Mouse (Mus musculus) liver, adult 2 months (tissue): ENCODE results near the gene Nlrp9b. TPM values are rescaled to one million over a fixed set of nuclear protein-coding genes. Genes with fewer than 3 reads are reported as not detected.
"Not testable (repeated sequence)": the region's sequence is repeated elsewhere in the genome, so short reads cannot be mapped to it uniquely, and the experiment has no call there.

Experiments used
- DNase-seq: peaks from one replicate; pipeline ENCODE4 v3.0.0-alpha.2; 2011; ENCODE audit warnings: low read depth, low spot score; ENCODE audit errors: extremely low read depth
- H3K27ac ChIP-seq: fragments of 200-500 bp; replicated peaks from 2 replicates; pipeline ENCODE4 v1.5.1; 2012; ENCODE audit warnings: low read depth, mild to moderate bottlenecking, control low read depth, inconsistent platforms, low read length; ENCODE audit not compliant: insufficient read depth
- H3K27me3 ChIP-seq: fragments of 200-500 bp; 2 replicates; pipeline ENCODE4 v1.6.1; 2012; ENCODE audit warnings: mild to moderate bottlenecking, moderate library complexity, low read length, inconsistent platforms; ENCODE audit not compliant: control insufficient read depth, insufficient read depth
- H3K36me3 ChIP-seq: fragments of 200-500 bp; 2 replicates; pipeline ENCODE4 v1.6.1; 2012; ENCODE audit warnings: low read length, inconsistent platforms; ENCODE audit not compliant: control insufficient read depth, insufficient read depth
- H3K4me1 ChIP-seq: fragments of 200-500 bp; 2 replicates; pipeline ENCODE4 v1.6.1; 2011; ENCODE audit warnings: low read length; ENCODE audit not compliant: control insufficient read depth, insufficient read depth
- H3K4me3 ChIP-seq: fragments of 200-500 bp; 2 replicates; pipeline ENCODE4 v1.5.1; 2011; ENCODE audit warnings: low read depth, mild to moderate bottlenecking, control low read depth, low read length, moderate library complexity; ENCODE audit not compliant: insufficient read depth
- H3K79me2 ChIP-seq: fragments of 200-500 bp; 2 replicates; pipeline ENCODE4 v1.6.1; 2012; ENCODE audit warnings: inconsistent platforms, mild to moderate bottlenecking, low read length, moderate library complexity; ENCODE audit not compliant: control insufficient read depth, insufficient read depth
- H3K9ac ChIP-seq: fragments of 200-500 bp; 2 replicates; pipeline ENCODE4 v1.6.1; 2012; ENCODE audit warnings: low read depth, mild to moderate bottlenecking, control low read depth, inconsistent platforms, low read length
- CTCF ChIP-seq: fragments of 200-500 bp; IDR thresholded peaks from 2 replicates; pipeline ENCODE4 v1.5.1; 2011; ENCODE audit warnings: low read depth, low read length, control low read depth
- POLR2A ChIP-seq: fragments of 200-500 bp; IDR thresholded peaks from 2 replicates; pipeline ENCODE4 v1.6.1; 2011; ENCODE audit warnings: low read length, control low read depth; ENCODE audit not compliant: insufficient read depth; ENCODE audit errors: extremely low read depth
- WGBS: fragments of 180-500 bp; shearing (Covaris S2); methylation state at CpG from one replicate; pipeline ENCODE4 v1.1.7; 2018; 5-methylcytosine and 5-hydroxymethylcytosine counted together
- polyA plus RNA-seq: library from polyadenylated mRNA; depleted of rRNA; stranded (reverse); fragments of >200 nt; gene quantifications from 2 replicates; pipeline ENCODE4 v1.2.3, GENCODE M21; 2012; rRNA removed
- total RNA-seq: library from RNA; depleted of rRNA; stranded (reverse); fragments of >200 nt; gene quantifications from 2 replicates; pipeline ENCODE4 v1.2.3, GENCODE M21; 2014; rRNA removed

Gene Nlrp9b
- total and polyA plus RNA-seq, 2 experiments = not detected

DNA sequence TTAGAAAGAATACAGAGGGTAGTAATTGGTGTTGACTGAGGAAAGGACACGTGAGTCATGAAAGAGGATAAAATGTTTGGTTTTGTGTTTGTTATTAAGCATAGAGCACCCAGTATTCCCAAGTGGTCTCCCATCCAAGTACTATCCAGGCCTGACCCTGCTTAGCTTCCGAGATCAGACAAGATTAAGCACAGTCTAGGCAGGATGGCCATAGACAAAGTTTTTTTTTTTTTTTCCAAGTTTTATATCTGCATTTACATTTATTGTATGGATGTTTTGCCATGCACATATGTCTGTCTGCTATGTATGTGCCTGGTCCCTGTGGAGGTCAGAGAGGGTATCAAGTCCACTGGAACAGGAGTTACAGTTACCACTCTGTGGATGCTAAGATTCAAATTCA is 18.7 kb downstream of the Nlrp9b start:
- H3K9ac ChIP-seq = no peak overlapping the region
- whole genome bisulfite sequencing = 66% methylated on average over 2 of the region's 2 CpGs
- DNase-seq = no peak

DNA sequence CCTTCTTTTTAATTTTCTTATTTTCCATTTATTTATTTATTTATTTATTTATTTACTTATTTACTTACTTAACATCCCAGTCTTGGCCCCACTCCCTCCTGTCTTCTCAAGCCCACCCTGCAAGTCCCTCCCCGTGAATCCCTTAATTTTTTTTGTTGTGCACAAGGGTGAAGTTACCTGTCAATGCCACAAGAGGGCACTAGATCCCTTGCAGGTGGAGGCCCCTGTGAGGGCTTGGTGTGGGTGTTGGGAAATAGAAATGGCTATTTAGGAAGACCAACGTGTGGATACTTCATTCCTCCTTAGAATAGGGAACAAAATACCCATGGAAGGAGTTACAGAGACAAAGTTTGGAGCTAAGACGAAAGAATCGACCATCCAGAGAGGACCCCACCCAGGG is 72.8 kb downstream of the Nlrp9b start:
- H3K9ac ChIP-seq, H3K36me3 ChIP-seq, H3K4me3 ChIP-seq, H3K4me1 ChIP-seq, H3K27me3 ChIP-seq, H3K79me2 ChIP-seq, H3K27ac ChIP-seq, DNase-seq: not testable (repeated sequence)
- 70% methylated on average over 4 of the region's 4 CpGs for WGBS

More for the DNA sequence above, 18.7 kb downstream of the Nlrp9b start:
- no peaks in the 10 kb centered on the region for H3K79me2 ChIP-seq
- no peaks in the 10 kb centered on the region for H3K36me3 ChIP-seq
- H3K27me3 ChIP-seq = no peaks in the 10 kb centered on the region
- H3K27ac ChIP-seq = no peak overlapping the region
- TF ChIP-seq POLR2A (no peak), CTCF (no peak)
- H3K4me3 ChIP-seq = no peak overlapping the region
- H3K4me1 ChIP-seq = no peaks in the 10 kb centered on the region

DNA sequence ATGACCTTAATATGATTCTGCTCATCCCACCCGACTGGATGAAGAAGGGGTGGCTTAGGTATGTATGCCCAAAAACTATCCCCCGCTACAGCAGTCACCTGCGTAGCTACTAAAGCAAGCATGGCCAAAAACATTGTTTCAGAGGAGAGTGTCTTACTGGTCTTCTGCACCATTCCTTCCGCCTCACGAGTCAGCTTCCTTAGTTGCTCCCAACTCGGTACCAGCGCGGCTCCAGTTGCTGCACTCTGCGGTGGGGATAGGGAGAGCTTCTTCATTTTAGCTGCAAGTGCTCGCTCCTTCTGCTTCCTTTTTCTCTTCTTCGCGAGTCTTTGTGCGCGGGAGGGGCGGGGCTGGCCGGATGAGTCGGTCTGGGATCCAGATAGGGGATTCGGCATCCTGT is 86.9 kb downstream of the Nlrp9b start:
- H3K27me3 ChIP-seq, H3K27ac ChIP-seq, H3K4me3 ChIP-seq, H3K36me3 ChIP-seq, DNase-seq, H3K79me2 ChIP-seq, H3K9ac ChIP-seq, H3K4me1 ChIP-seq: not testable (repeated sequence)
- 71% methylated on average over 18 of the region's 18 CpGs for WGBS

DNA sequence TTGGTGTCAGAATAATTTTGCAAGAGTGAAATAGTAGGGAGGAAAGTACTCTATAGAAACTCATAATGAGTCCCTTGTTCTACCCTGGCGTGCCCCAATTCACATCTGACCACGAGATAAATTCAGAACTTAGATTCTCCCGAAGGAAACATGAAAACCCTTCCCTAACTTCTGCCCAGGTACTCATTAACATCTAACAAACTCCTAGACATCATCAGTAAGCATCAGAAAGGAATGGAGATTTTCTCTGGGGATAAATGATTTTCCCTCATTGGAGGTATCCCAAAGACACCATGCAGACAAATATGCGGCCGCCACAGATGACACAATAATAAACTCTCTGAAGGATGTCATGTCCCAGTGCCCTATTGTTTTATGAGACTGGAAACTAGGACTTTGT is 108.1 kb downstream of the Nlrp9b start, which contains the start of gene Vmn1r91:
Vmn1r91 (plus strand) TSS at position 301 of the 400 bp plus-strand sequence.
- H3K4me1 ChIP-seq, H3K4me3 ChIP-seq, H3K36me3 ChIP-seq, H3K27ac ChIP-seq, H3K9ac ChIP-seq, DNase-seq, H3K27me3 ChIP-seq, H3K79me2 ChIP-seq: not testable (repeated sequence)
- 70% methylated on average over 5 of the region's 5 CpGs for WGBS

DNA sequence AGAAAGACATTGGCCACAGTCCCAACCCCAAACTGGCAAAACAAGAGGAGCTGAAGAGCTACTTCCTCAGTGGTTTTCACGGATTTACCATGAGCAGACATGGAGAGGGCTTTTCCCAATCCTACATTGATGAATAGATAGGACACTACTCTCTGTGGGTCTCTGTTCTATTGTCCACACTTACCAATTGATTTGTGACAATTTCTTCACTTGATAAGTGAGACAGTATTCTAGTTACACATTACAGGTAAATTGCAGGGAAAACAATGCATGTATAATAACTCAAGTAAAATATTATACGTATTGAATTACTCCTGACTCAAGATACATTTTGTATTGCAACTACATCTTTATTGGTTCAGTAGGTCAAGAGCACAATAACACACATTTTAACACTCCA is 131.2 kb downstream of the Nlrp9b start, which contains the start of gene Gm16442:
Gm16442 (minus strand) TSS at position 101 of the 400 bp plus-strand sequence.
- H3K27ac ChIP-seq, H3K4me1 ChIP-seq, DNase-seq, H3K27me3 ChIP-seq, H3K36me3 ChIP-seq, H3K9ac ChIP-seq, H3K79me2 ChIP-seq, H3K4me3 ChIP-seq: not testable (repeated sequence)
- WGBS = no CpG with 5 or more reads among the region's 2 CpGs

Other genes with a start within 250 kb of the Nlrp9b start
- gene Nectin2, start 241.0 kb upstream of the Nlrp9b start, total RNA-seq = 17.8 and 18.9 TPM in 2 replicates
- gene Nectin2, start 241.0 kb upstream of the Nlrp9b start, polyA plus RNA-seq = 57.4 and 68.7 TPM in 2 replicates
- 2.3 and 2.5 TPM in 2 replicates for gene Bcam, start 220.4 kb upstream of the Nlrp9b start, total RNA-seq
- 4.8 and 5.4 TPM in 2 replicates for gene Bcam, start 220.4 kb upstream of the Nlrp9b start, polyA plus RNA-seq
- 17.4 and 17.8 TPM in 2 replicates for gene Cblc, start 194.7 kb upstream of the Nlrp9b start, total RNA-seq
- 23.0 and 23.5 TPM in 2 replicates for gene Cblc, start 194.7 kb upstream of the Nlrp9b start, polyA plus RNA-seq
- 3.0 and 7.4 TPM in 2 replicates for gene Bcl3, start 168.7 kb upstream of the Nlrp9b start, total RNA-seq
- 72.8 and 76.8 TPM in 2 replicates for gene Bcl3, start 168.7 kb upstream of the Nlrp9b start, polyA plus RNA-seq
- not detected in 2 replicates for gene Gm19345, start 139.5 kb upstream of the Nlrp9b start, total RNA-seq
- gene Gm19345, start 139.5 kb upstream of the Nlrp9b start, polyA plus RNA-seq = 0.11 TPM in 1 of 2 replicates, not detected in the other
- 0.09 and 0.34 TPM in 2 replicates for gene Ceacam16, start 130.2 kb upstream of the Nlrp9b start, total RNA-seq
- gene Ceacam16, start 130.2 kb upstream of the Nlrp9b start, polyA plus RNA-seq = 0.09 and 0.11 TPM in 2 replicates
- gene Ceacam19, start 103.5 kb upstream of the Nlrp9b start, total RNA-seq = not detected in 2 replicates
- not detected in 2 replicates for gene Ceacam19, start 103.5 kb upstream of the Nlrp9b start, polyA plus RNA-seq
- gene Pvr, start 70.3 kb upstream of the Nlrp9b start, total RNA-seq = 5.1 and 7.6 TPM in 2 replicates
- 3.4 and 6.8 TPM in 2 replicates for gene Pvr, start 70.3 kb upstream of the Nlrp9b start, polyA plus RNA-seq
- 0.09 and 0.13 TPM in 2 replicates for gene Igsf23, start 40.7 kb upstream of the Nlrp9b start, total RNA-seq
- 0.78 and 1.6 TPM in 2 replicates for gene Igsf23, start 40.7 kb upstream of the Nlrp9b start, polyA plus RNA-seq
- not detected in 2 replicates for gene Ceacam20, start 26.1 kb upstream of the Nlrp9b start, total RNA-seq
- gene Ceacam20, start 26.1 kb upstream of the Nlrp9b start, polyA plus RNA-seq = not detected in 2 replicates
- gene Vmn1r91, start 108.2 kb downstream of the Nlrp9b start, total RNA-seq = not detected in 2 replicates
- gene Vmn1r91, start 108.2 kb downstream of the Nlrp9b start, polyA plus RNA-seq = not detected in 2 replicates
- not detected in 2 replicates for gene Gm16442, start 131.1 kb downstream of the Nlrp9b start, total RNA-seq
- gene Gm16442, start 131.1 kb downstream of the Nlrp9b start, polyA plus RNA-seq = not detected in 2 replicates
- gene Vmn1r93, start 147.6 kb downstream of the Nlrp9b start, total RNA-seq = not detected in 2 replicates
- not detected in 2 replicates for gene Vmn1r93, start 147.6 kb downstream of the Nlrp9b start, polyA plus RNA-seq
- not detected in 2 replicates for gene Vmn1r94, start 176.9 kb downstream of the Nlrp9b start, total RNA-seq
- gene Vmn1r94, start 176.9 kb downstream of the Nlrp9b start, polyA plus RNA-seq = not detected in 2 replicates
- gene Vmn1r95, start 202.2 kb downstream of the Nlrp9b start, total RNA-seq = not detected in 2 replicates
- gene Vmn1r95, start 202.2 kb downstream of the Nlrp9b start, polyA plus RNA-seq = not detected in 2 replicates
- not detected in 2 replicates for gene Gm6164, start 214.1 kb downstream of the Nlrp9b start, total RNA-seq
- gene Gm6164, start 214.1 kb downstream of the Nlrp9b start, polyA plus RNA-seq = not detected in 2 replicates
- not detected in 2 replicates for gene Gm4498, start 242.4 kb downstream of the Nlrp9b start, total RNA-seq
- gene Gm4498, start 242.4 kb downstream of the Nlrp9b start, polyA plus RNA-seq = not detected in 2 replicates